ENCODE assay signal across 8 mouse cellular contexts in the genomic region with DNA sequence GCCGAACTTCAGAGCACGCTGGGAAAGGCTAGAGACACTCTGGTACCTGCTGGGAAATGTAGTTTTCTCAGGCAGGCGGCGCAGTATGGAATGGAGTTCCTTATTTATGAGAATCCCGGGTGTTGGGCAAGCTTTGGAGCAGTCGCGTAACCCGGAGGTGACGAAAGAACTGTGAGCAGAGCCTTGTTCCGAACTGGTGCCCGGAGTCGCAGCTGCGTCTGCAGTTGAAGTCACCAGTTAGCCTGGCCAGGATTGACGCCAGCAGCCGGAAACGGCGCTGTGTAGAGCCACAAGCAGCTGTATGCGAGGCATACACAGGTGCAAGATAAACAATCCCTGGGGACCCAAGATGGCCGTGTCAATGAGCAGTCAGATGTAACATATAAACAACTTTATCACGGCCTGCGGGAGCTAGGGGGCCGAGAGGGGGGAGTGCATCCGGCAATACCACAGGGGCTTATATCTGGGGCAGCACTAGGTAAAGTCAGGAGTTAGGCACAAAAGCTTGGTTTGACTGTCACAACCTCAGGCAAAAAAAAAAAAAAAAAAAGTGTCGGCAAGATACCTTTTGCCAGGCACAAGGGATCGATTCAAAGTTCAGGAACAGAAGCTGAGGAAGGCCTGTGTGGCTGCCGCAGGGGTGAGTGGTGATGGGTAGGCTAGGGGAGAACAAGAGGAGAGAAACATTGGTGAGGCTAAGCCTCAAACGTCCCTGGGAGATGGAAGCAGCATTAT. TPM values are rescaled to one million over a fixed set of nuclear protein-coding genes. Genes with fewer than 3 reads are reported as not detected.
DNase-seq lines count a peak whose midpoint lies in the region; ATAC-seq and TF ChIP-seq lines count a peak whose summit lies in the region.

A gene (minus strand): TSS at position 162 of the 735 bp plus-strand sequence.

- ATAC-seq in forebrain, postnatal 0 days: peak; percentile 96
- peak; percentile 94 for ATAC-seq in neural tube, embryonic 15.5 days (ENCODE audit: low FRiP score)

- under 1% methylated on average over 27 of the region's 27 CpGs for WGBS in forebrain, postnatal 0 days
- WGBS in lung, adult 2 months: 2% methylated on average over 27 of the region's 27 CpGs
- under 1% methylated on average over 27 of the region's 27 CpGs for WGBS in neural tube, embryonic 15.5 days

- H3K4me2 ChIP-seq in forebrain, postnatal 0 days (ENCODE audit: low read depth): peak within 1 kb of the TSS; percentile 79
- H3K4me2 ChIP-seq in neural tube, embryonic 15.5 days: peak within 1 kb of the TSS; percentile 72

- H3K36me3 ChIP-seq in forebrain, postnatal 0 days (ENCODE audit: insufficient read depth): 0 out of 2 replicates have a peak, but pooled peaks cover 3% of the 10 kb centered on the region
- peaks cover 11% of the 10 kb centered on the region for H3K36me3 ChIP-seq in neural tube, embryonic 15.5 days

- TF ChIP-seq POLR2A in lung, adult 2 months (IDR thresholded peaks at IDR 0.05; ENCODE audit: borderline replicate concordance, extremely low read depth, low read depth, low read length): peak; percentile 90; the same call in 1 of the 2 replicates

- no peaks in the 10 kb centered on the region for H3K27me3 ChIP-seq in forebrain, postnatal 0 days (ENCODE audit: insufficient read depth, low read length)
- H3K27me3 ChIP-seq in neural tube, embryonic 15.5 days (replicated peaks): no peaks in the 10 kb centered on the region

- H3K9ac ChIP-seq in forebrain, postnatal 0 days: peak within 1 kb of the TSS; percentile 64
- H3K9ac ChIP-seq in neural tube, embryonic 15.5 days (replicated peaks): peak within 1 kb of the TSS; percentile 65

- peak within 1 kb of the TSS; percentile 51 for H3K4me3 ChIP-seq in forebrain, postnatal 0 days (ENCODE audit: low read depth, low read length)
- H3K4me3 ChIP-seq in layer of hippocampus, adult 2 months: peak within 1 kb of the TSS; percentile 71
- peak within 1 kb of the TSS; percentile 70 for H3K4me3 ChIP-seq in lung, adult 2 months (replicated peaks; ENCODE audit: extremely low read depth, low read depth, low read length)
- H3K4me3 ChIP-seq in neural tube, embryonic 15.5 days (replicated peaks): peak within 1 kb of the TSS; percentile 51

- H3K4me1 ChIP-seq in forebrain, postnatal 0 days (ENCODE audit: insufficient read depth): 0 out of 2 replicates have a peak, but pooled peaks cover 3% of the 10 kb centered on the region
- peaks cover 9% of the 10 kb centered on the region; the same call in 1 of the 2 replicates for H3K4me1 ChIP-seq in lung, adult 2 months (ENCODE audit: control insufficient read depth, insufficient read depth, low read length)
- peaks cover 27% of the 10 kb centered on the region for H3K4me1 ChIP-seq in neural tube, embryonic 15.5 days

- no peaks in the 10 kb centered on the region for H3K9me3 ChIP-seq in forebrain, postnatal 0 days (ENCODE audit: low read length)
- no peaks in the 10 kb centered on the region for H3K9me3 ChIP-seq in neural tube, embryonic 15.5 days (replicated peaks)

- DNase-seq in MN1 (ENCODE audit: low spot score): peak; percentile 92
- DNase-seq in cerebellum, adult 8-10 months: peak; percentile 86
- DNase-seq in forebrain, postnatal 0 days: peak; percentile 93
- DNase-seq in heart, postnatal 4 days: peak; percentile 81
- DNase-seq in layer of hippocampus, adult 2 months (ENCODE audit: low spot score in 2 of 2): peak; percentile 84 to 93
- peak; percentile 88 for DNase-seq in lung, adult 2 months
- DNase-seq in testis, postnatal 10 days (ENCODE audit: low spot score): peak; percentile 78

- H3K27ac ChIP-seq in forebrain, postnatal 0 days (ENCODE audit: low read depth, low read length): peak within 1 kb of the TSS; percentile 89
- peak within 1 kb of the TSS; percentile 92 for H3K27ac ChIP-seq in layer of hippocampus, adult 2 months
- peak within 1 kb of the TSS; percentile 90 for H3K27ac ChIP-seq in neural tube, embryonic 15.5 days (replicated peaks)

- TF ChIP-seq CTCF in forebrain, postnatal 0 days (IDR thresholded peaks at IDR 0.05; ENCODE audit: low read depth): peak; percentile 51
- TF ChIP-seq CTCF in layer of hippocampus, adult 2 months (conservative IDR thresholded peaks at IDR 0.05): peak; percentile 42
- no peak for TF ChIP-seq CTCF in lung, adult 2 months (IDR thresholded peaks at IDR 0.05; ENCODE audit: insufficient read depth, low read length)

RNA-seq across cellular contexts. Expression of the gene that starts here (rescaled TPM):
- total RNA-seq in forebrain, postnatal 0 days (2014; rRNA removed): 4.8 and 6.3 TPM in 2 replicates
- 4.4 and 5.1 TPM in 2 replicates for polyA plus RNA-seq in forebrain, postnatal 0 days (2015; fragmentation: Nextera tagmentation; extraction: Ambion mirVana)
- 1 to 10 TPM; 3.5 to 5.0 TPM for total RNA-seq in heart, postnatal 4 days (2021)
- 10 to 100 TPM in 1 of 2 experiments, 1 to 10 TPM in 1; 8.9 to 10.2 TPM for total RNA-seq in layer of hippocampus, adult 2 months (2021)
- 10.2 and 10.4 TPM in 2 replicates for polyA plus RNA-seq in lung, adult 2 months (2012; rRNA removed)
- 10.4 and 10.5 TPM in 2 replicates for polyA plus RNA-seq in neural tube, embryonic 15.5 days (2015; fragmentation: Nextera tagmentation; extraction: Ambion mirVana)

Comparison
In these comparisons a context has a peak if more than half of its experiments do, and no peak if none do; other contexts are left out.
1. Peak in every context shown above with its lines: DNase-seq, ATAC-seq, H3K4me3 ChIP-seq and H3K27ac ChIP-seq.